Mouse (Mus musculus): ENCODE data around the gene Yif1a.

Gene Yif1a

DNA sequence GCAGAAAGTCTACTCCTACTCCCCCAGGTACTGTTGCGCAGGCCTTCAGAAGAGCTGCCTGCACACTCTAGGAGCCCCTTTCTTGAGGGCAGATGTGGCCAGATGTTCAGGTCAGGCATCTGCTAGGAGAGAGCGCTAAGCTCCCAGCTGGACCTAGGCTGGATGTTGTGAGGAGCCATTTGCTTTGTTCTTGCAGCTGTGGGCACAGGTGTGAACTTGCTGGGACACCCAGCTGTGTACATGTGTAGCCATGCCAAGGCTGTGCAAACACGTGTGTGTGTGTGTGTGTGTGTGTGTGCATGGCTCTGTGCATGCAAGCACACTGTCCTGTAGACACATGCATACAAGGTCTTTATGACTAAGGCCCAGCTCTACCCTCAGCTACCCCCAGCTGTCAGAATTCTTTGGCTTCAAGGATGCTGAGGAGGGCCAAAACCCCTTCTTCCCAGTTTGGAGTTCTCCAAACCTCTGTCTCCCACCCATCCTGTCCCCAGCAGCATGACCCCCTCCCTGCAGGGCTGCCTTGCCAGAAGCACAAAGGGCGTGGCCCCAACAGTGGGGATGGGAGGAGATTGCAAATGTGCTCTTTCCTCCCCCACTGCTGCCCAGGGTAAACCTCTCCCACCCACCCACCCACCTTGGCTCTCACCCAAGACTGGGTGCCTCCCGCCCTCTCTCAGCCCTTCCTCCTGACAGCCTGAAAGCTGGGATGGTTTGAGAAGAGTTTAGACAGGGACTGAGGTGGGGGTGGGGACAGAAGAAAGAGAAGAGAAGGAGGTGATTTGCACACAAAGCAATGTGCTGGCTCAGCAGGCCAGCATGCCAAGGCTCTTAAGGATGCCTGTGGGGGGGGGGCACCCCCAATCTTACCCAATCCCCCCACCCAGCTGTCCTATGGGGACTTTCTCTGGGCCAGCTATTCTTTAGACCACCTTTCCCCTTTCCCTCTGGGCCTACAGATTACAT is 27.7 kb upstream of the Yif1a start:
- DNase-seq (ENCODE audit: low spot score in 2 of 2): no peak

GRCm38 (mm10) chr19:5062041-5062440 is 26.3 kb upstream of the Yif1a start:
- DNase-seq (ENCODE audit: low spot score in 2 of 2): no peak

GRCm38 (mm10) chr19:5062446-5062845 is 25.9 kb upstream of the Yif1a start:
- no peak for DNase-seq (ENCODE audit: low spot score in 2 of 2)

DNA sequence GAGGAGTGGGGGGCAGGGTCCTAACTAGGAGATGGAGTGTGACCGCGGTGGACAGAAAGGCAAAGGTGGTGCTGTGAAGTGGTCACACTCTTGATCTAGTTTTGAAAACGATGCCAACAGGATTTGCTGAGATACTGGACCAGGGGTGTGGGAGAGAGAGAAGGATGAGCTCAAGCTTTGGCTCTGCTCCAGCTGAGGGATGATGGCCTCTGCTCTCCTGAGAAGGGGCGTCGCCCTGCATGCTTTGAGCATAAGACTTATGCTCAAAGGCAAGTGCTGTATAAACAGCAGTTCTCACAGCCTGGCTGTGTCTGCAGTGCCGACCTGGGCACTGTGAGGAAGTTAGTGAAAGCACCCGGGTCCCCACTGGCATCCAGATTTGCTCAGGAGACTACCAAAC is 23.2 kb upstream of the Yif1a start:
- DNase-seq (ENCODE audit: low spot score in 2 of 2): no peak

- DNase-seq (ENCODE audit: low spot score in 2 of 2): no peak
These were observed 21.1 kb upstream of the Yif1a start for GRCm38 (mm10) chr19:5067040-5067799.

DNA sequence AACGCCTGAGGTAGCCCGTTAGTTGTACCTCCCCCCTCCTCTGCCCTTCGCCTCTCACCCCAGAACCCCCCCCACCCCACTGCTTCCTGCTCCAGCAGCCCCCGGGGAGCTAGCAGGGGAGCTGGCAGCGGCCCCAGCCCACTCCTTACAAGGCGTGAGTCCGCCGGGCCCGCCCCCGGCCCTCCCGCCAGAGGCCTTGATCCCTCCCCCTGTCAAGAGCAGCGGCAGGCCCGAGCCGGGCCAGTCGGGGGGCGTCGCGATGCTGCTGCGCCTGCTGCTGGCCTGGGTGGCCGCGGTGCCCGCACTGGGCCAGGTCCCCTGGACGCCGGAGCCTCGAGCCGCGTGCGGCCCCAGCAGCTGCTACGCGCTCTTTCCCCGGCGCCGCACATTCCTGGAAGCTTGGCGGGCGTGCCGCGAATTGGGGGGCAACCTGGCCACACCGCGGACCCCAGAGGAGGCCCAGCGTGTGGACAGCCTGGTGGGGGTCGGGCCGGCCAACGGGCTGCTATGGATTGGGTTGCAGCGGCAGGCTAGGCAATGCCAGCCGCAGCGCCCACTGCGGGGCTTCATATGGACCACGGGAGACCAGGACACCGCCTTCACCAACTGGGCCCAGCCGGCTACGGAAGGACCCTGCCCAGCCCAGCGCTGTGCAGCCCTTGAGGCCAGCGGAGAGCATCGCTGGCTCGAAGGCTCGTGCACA is 20.3 kb upstream of the Yif1a start, which contains the start of gene Cd248:
Gene Cd248, plus strand, starts transcription at position 212 of the 703 bp plus-strand sequence.
- DNase-seq (ENCODE audit: low spot score in 2 of 2): no peak

GRCm38 (mm10) chr19:5068570-5069234 is 19.6 kb upstream of the Yif1a start:
- no peak for DNase-seq (ENCODE audit: low spot score in 2 of 2)

GRCm38 (mm10) chr19:5069486-5069885 is 18.9 kb upstream of the Yif1a start:
- DNase-seq (ENCODE audit: low spot score in 2 of 2): no peak

DNA sequence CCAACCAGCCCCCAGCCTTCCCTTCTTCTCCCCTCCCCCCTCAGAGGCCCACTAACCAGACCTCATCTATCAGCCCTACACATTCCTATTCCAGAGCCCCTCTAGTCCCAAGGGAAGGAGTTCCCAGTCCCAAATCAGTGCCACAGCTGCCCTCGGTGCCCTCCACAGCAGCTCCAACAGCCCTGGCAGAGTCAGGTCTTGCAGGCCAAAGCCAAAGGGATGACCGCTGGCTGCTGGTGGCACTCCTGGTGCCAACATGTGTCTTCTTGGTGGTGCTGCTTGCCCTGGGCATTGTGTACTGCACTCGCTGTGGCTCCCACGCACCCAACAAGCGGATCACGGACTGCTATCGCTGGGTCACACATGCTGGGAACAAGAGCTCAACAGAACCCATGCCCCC is 18.4 kb upstream of the Yif1a start:
- no peak for DNase-seq (ENCODE audit: low spot score in 2 of 2)

- DNase-seq (ENCODE audit: low spot score in 2 of 2): no peak
These were observed 17.3 kb upstream of the Yif1a start for GRCm38 (mm10) chr19:5071077-5071476.

- no peak for DNase-seq (ENCODE audit: low spot score in 2 of 2)
These were observed 16.6 kb upstream of the Yif1a start for GRCm38 (mm10) chr19:5071545-5072369.

DNA sequence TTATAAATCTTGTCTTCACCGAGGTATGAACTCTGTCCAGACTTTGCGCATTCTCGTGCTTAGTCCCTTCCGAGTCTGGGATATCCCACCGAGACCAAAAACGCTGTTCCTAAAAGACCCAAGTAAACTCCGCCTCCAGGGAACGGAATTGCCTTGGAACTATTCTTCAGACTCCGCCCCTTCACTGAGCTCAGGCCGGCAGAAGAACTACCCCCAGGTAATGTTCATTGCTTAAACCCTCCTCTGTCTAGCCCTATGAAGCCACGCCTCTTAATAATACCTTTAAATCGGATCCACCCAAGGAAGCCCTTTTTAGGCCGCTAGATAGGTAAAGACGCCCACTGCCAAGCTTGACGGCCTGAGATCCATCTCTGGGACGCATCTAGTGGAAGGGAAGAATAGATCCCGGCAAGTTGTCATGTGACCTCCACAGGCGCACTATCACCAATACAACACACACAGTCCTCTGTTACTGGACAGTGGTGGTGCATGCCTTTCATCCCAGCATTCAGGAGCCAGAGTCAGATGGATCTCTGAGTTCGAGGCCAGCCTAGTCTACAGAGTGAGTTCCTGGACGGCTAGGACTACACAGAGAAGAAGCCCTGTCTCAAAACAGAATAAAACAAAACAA is 15.8 kb upstream of the Yif1a start:
- DNase-seq (ENCODE audit: low spot score in 2 of 2): no peak

DNA sequence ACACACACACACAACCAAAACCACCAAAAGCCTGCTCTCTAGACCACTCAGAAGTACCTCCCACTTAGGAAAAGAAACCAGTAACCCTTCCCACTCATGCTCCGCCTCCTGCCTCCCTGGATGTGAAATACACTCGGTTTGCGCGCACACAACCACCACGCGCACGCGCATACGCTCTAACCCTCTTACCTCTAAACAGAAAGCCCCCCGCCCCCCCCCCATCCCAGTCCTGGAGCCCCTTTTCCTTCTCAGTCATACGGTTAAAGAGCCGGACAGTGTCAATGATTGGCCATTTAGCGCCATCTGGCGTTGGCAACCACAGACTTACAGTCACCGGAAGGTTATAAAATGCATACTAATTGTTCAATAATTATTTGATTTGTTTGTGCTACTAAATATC is 15.3 kb upstream of the Yif1a start:
- DNase-seq (ENCODE audit: low spot score in 2 of 2): no peak

DNA sequence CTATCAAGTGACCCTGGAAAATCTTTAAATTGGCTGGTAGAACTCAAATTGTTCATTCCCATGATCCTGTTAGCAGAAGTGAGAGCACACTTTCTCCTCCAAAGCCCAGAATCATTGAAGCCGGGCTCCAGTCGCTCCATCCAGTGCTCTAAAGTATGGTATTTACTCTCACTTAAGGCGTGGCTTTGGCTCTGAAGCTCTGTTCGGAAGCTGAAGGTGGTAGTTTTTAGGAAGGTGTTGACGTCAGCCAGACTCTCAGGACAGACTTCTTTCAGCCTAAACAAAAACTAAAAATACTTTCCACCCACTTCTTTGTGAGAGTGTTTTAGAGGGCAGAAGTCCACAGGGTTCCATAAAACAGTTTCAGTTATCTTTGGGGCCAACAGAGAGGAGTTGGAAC is 14.8 kb upstream of the Yif1a start:
- DNase-seq (ENCODE audit: low spot score in 2 of 2): no peak

GRCm38 (mm10) chr19:5079279-5079678 is 9.1 kb upstream of the Yif1a start:
- DNase-seq (ENCODE audit: low spot score in 2 of 2): no peak

DNA sequence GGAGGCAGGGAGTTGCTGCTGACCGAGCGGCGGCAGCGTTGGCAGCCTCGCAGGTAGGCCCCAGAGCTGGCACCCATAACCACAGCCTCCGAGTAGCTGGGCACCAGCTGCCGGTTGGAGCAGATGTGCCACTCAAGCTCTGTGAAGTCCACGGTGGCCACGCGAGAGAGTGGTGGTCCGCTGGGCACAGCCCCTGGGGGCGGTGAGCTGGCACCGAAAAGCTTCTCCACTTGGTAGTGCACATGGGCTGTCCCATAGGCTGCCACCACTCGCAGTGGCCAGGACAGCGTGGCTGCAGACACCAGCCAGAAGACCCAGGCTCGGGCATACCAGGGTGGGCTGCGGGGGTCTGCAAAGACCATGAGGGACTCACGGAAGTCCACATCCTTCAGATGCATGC is 6.3 kb upstream of the Yif1a start:
- DNase-seq (ENCODE audit: low spot score in 2 of 2): no peak

DNA sequence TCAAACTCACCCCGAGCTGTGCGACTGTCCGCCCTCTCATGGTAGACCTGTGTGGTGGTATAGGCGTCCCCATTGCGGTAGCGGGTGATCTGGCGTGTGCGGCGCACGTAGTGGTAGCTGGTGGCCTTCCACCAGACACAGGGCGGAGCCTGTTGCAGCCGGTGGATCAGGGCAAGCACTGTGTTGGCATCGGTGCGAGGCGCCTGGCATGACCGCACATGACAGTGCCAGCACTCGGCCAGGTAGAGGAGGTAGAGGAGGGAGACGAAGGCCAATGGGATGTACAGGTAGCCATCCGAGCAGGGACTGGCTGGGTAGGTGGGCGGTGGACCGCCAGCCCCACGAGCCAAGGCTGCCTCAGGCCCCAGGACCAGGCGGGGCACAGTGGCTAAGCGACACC is 5.7 kb upstream of the Yif1a start:
- peak in 1 of 2 experiments; percentile 28 for DNase-seq (ENCODE audit: low spot score in 2 of 2)

DNA sequence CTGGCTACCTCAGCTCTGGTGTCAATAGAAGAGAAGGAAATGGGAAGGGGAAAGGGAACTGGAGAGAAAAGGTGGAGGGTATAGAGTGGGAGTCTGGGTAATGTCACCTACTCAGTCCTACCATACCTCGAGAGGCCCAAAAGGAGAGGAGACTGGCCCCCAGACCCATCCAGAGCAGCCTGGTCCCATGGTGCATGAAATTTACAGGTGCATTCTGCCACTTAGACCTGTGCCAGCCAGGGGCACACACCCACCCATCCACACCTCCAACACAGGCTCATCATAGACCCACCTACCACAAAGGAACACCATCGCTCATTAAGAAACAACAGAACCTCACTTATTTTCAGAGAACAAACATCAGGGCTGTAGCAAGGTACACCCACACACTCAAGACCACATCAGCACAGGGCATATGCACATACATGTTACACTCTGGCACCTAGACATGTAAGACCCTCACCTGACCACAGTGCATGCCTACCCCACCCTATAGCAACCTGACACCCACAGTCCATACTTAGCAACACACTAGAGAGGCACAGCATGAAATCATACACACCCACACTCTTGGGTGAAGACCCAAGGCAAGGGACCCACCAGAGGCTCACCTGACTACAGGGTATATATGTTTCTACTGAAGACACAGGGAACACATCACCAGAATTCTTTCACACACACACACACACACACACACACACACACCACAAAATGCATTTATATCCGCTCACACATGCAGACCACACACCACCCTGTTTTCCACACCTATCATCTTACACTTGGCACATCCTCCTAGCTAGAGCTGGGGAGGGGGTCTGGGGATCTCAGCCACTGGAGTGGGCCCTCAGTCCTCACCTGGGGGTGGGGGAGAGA is 4.1 kb upstream of the Yif1a start:
- no peak for DNase-seq (ENCODE audit: low spot score in 2 of 2)

GRCm38 (mm10) chr19:5084834-5085144 is 3.5 kb upstream of the Yif1a start:
- no peak for DNase-seq (ENCODE audit: low spot score in 2 of 2)
